Mouse (Mus musculus) lung, postnatal 10 days (tissue): ENCODE measurements around the gene Rad51b.

Source experiments
- DNase-seq: peaks from one replicate; pipeline ENCODE4 v3.0.0; 2021

Rad51b gene

DNA sequence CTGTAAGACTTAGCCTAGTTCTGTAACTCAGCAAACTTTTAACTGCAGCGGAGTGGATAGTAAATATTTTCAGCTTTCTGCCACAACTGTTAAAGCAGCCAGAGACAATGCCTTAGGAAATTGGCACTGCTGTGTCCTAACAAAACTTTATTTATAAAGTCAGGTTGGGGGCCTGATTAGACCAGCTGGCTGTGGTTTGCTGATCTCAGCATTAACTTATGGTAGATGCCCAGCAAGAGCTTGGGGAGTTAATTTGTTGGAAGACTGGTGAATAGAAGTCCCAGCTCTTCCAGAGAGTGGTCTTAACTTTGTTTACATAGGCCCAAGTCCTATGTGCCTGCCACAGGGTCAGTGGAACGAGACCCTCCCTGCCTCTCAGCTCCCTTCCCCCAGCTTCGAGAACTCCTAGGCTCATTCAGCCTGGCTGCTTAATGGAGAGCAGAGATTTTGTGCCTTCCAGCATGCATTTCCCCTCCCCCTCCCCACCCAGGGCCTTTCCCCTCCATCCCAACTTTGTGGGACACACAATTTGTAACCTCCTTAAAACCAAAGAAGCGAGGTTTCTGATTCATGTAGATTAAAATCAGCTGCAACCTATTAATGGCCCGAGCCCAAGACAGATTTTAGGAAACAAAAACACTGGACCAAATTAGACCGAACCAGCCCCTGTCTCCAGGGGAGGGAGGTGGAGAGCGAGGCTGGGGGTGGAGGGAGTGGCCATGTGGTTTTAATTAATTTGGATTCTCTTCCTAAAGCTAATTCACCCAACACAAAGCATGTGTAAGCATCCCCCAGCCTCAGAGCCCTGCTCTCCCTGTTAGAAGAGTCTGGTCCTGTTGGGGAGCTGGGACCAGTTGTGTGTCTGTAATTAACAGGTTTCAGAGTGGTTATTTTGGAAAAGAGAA, 549.4 kb downstream of the Rad51b start:
- DNase-seq: no peak

DNA sequence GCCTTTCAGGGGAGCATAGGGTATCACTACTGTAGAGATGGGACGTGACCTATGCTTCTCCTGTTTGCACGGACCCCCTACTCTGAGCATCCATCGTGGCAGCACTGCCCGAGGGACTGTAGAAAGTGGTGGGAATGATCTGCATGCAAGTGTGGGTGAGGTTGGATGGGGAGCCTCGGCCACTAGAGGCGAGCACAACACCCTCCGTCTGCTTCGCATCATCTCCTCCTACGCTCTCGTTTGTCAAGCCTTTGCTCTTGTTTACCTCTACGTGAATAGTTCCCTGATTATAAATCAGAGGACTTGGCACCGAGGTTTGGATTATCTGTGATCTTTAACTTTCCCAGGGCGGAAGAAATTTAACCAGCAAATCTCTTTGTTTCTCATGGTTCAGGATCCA, 551.5 kb downstream of the Rad51b start:
- DNase-seq: no peak

DNA sequence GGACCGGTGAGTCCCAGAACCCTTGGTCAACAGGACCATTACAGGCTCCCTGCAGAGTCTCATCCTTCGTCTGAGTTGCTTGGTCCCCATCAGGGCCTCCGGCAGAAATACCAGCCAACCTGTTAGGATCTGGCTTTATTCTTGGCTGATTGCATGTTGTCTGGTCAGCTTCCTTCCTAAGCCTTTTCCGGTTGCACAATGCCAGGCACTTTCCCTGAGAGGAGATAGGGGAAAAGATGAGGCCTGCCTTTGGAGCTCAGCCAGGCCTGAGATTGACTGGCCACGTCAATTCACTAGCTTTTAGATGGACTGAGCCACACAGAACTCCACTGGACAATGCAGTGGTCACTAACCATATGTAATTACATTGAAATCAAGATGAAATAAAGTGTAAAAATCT, 552.9 kb downstream of the Rad51b start:
- DNase-seq: peak; percentile 66

DNA sequence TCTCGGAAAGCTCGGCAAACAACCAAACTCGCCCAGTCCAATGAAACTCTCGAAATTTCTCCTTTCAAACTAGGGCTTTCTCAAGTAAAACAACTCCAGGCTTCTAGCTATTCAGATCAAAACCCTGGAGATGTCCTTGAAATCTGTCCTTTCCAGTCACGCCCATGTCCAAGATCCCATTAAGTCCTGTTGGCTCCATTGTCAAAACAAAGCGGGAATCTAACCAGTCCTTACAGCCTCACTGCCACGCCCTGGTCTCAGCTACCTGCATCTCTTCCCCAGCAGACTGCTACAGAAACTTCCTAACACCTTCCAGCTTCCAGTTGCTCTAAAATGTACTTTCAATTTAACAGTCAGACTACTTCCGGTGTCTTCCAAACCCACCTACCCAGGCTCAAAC, 554.8 kb downstream of the Rad51b start:
- no peak for DNase-seq

DNA sequence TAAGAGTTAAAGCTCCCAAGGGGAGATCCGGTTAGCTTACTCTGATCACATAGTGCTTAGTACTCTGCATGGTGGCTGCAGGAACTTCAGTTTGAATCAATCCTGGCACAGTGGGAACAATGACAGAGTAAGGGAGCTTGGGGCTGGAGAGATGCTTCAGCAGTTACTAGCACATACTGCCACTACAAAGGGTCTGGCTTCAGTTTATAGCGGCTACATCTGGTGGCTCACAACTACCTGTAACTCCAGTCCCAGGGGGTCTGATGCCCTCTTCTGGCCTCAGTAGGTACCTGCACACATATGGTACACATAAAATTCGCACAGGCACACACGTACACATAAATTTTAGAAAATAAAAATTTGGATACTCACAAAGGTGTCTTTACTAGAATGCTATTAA, 555.5 kb downstream of the Rad51b start:
- DNase-seq: no peak

DNA sequence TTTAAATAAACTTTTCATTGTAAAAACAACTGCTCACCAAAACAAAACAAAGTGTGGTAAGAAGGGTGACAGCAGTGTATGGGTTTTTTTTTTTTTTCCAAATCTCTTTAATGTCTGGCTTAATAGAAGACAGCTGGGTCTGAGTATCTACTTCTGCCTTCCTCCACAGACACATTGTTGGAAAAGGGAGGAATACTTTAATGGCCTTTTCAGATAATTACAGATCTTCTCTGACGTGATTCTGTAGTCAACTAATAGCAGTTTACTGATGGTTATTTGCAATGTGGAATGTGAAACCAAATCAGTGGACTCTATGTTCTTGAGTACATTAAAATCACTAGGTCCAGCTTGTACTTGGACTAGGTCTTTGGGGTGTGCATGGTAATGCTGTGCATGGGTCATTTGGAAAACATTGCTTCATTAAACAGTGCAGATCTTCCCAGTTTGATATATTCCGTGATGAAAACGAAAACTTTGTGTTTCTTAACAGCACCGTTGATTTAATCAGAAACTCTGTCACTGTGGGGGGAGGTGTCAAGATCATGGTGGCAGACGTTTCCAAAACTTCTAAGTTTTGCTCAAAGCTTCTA, 556.9 kb downstream of the Rad51b start:
- no peak for DNase-seq

DNA sequence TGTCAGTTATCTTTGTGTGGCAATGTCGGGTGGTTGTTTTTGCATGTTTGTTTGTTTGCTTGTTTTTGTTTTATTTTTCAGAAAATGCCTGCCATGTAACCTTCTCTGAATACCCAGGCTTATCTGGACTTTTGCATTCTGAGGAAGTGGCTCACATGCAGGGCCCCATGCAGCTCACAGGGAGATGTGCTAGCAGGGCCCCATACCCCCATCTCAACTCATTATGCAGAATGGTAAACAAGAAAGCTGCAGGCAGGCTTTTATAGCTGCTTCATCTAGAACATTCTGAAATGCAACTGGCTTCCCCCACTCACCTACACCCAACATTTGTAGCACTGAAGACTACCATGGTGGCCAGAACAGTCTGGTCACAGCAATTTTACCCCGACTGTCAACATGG, 557.4 kb downstream of the Rad51b start:
- DNase-seq: no peak

DNA sequence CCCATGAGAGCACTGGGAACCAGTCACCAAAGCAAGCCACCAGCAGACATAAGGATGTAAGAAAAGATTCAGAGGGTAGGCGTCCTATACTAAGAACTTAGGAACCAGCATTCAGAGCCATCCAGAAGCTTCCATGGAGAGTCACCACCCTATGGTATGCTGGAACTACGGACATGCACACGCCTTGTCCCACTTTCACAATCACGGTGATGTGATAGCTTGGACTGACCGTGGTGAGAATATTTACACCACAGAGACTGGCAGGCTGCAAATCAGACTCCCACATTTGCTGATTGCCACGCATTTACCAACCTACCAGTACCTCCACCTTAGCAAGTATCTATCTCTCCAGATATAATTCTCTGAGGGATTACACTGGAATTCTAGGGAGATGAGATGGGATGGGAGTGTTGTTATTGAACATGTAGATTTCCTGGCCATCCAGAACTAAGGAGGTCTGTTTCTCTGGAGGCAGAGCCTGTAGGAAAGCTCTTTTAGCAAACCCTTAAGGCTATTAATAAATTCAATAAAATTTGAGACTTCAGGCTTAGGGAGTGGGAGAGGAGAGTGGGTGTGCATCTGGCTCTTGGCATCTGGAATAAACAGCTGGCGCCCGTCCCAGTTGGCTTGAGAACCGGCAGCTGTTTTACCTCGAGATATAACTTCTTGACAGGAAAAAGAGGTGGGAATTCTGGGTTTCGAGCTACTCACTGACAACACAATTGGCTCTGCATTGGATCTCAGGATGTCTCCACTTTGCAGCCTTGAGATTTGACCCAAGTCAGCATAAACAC, 559.2 kb downstream of the Rad51b start:
- DNase-seq: peak; percentile 88

DNA sequence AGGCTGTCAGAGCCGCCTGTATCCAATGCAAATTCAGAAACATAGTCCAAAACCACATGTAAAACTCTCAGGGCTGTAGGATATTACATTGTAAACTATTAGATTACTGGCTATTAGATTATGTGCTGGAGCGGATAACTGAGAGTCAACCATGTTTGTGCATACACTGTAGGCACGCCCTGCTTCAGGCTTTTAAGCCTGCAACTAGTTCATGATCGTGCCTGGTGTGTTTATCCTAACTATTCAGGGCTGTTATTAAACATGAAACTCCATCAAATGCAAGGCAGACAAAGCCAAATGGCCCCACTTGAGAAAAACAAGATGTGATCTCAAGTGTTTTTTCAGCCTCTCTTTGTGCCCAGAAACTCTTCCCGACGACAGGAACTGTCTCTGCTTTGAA, 560.6 kb downstream of the Rad51b start:
- DNase-seq: no peak

DNA sequence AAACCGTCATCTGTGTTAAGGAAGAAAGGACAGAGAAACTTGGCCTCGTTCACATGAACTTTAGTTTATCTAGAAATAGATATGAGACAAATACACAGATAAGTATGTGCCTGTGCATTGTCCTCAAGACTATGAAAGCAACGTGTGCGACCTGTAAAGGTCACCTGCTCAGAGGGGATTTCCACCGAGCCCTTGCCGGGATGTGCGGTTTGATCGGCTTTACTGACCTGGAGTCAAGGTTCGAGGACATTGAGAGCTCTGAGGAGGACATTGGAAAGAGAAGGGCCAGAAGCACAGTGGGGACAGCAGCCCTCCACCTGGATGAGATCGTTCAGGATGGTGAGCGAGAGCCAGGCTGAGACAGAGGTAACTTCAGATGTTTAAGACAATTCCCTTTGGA, 561.3 kb downstream of the Rad51b start:
- DNase-seq: no peak

DNA sequence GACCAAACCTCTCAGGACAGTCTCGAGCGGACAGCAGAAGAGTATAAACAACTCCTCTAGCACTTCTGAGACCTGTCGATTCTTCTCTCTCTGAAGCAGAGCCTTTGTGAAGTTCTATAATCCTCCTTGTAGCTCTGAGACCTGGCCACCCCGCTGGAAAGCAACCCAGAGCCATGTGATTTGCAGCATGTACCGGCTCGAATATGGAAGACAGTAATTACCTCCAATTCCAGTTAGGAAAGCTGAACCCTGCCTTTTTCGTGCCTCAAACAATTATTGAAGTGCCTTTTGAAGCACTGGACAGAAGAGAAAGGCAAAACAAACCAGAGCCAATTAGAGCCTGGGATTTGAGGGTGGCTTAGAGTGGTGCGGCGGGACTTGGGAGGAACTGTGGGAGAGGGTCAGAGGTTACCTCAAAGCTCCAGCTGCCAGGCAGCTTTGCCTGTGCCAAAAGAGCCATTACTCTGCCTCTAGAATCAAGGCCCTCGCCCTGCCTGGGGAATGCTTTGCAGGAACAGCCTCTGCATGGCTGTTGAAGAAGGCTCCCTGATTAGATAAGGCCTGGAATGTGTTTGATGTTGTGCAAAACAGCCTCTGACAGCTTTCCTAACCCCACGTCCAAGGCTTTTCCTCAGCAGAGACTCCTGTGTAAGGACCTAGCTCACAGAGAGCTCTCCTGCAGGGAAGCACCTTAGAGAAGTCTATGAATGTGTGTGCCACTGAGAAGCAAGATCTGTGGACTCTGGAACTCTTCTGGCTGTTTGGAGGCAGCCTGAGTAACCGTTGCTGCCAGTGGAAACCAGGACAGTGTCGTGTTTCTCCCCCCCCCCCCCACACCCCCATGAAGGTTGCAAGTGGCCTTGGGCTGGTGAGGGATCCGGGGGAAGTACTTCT, 562.5 kb downstream of the Rad51b start:
- DNase-seq: peak; percentile 82

DNA sequence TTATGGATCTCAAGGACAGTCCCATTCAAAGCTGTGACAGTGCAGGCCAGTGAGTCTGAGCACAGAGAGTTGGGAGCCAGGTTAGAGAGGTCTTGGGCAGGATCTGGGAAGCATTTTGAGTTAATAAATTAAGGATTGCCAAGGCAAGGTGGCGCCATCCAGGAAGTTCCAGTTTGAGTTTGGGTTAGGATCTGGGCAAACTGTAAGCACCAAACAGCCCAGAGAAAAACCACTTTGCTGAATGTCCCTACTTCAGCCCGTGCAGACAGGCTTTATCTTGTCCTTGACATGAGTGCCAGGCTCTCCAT, 563.1 kb downstream of the Rad51b start:
- DNase-seq: no peak
